Mouse (Mus musculus): ENCODE results near the gene Mapk10.

Gene Mapk10

GRCm38 (mm10) chr5:103164022-103164421, 47.1 kb downstream of the Mapk10 start:
- DNase-seq (ENCODE audit: low spot score), result no peak

- no peak for DNase-seq (ENCODE audit: low spot score)
Observed at GRCm38 (mm10) chr5:103161574-103161973, 49.6 kb downstream of the Mapk10 start.

GRCm38 (mm10) chr5:103161196-103161540, 50.0 kb downstream of the Mapk10 start:
- DNase-seq (ENCODE audit: low spot score), result peak; percentile 8

- DNase-seq (ENCODE audit: low spot score), result no peak
Observed at GRCm38 (mm10) chr5:103160314-103161195, 50.6 kb downstream of the Mapk10 start.

- no peak for DNase-seq (ENCODE audit: low spot score)
Observed at GRCm38 (mm10) chr5:103140935-103141334, 70.2 kb downstream of the Mapk10 start.

GRCm38 (mm10) chr5:103134839-103135238, 76.3 kb downstream of the Mapk10 start:
- DNase-seq (ENCODE audit: low spot score), result no peak

GRCm38 (mm10) chr5:103133626-103134025, 77.5 kb downstream of the Mapk10 start:
- DNase-seq (ENCODE audit: low spot score), result no peak

- DNase-seq (ENCODE audit: low spot score), result no peak
Observed at GRCm38 (mm10) chr5:103132814-103133213, 78.3 kb downstream of the Mapk10 start.

- no peak for DNase-seq (ENCODE audit: low spot score)
Observed at GRCm38 (mm10) chr5:103119618-103120017, 91.5 kb downstream of the Mapk10 start.

- no peak for DNase-seq (ENCODE audit: low spot score)
Observed at GRCm38 (mm10) chr5:103115571-103115970, 95.6 kb downstream of the Mapk10 start.

- no peak for DNase-seq (ENCODE audit: low spot score)
Observed at GRCm38 (mm10) chr5:103112471-103112870, 98.7 kb downstream of the Mapk10 start.

- DNase-seq (ENCODE audit: low spot score), result no peak
Observed at GRCm38 (mm10) chr5:103109409-103109808, 101.7 kb downstream of the Mapk10 start.

GRCm38 (mm10) chr5:103105441-103106414, 105.4 kb downstream of the Mapk10 start:
- DNase-seq (ENCODE audit: low spot score), result no peak

GRCm38 (mm10) chr5:103104082-103104481, 107.1 kb downstream of the Mapk10 start:
- DNase-seq (ENCODE audit: low spot score), result no peak

- DNase-seq (ENCODE audit: low spot score), result no peak
Observed at GRCm38 (mm10) chr5:103102876-103103393, 108.2 kb downstream of the Mapk10 start.

GRCm38 (mm10) chr5:103102176-103102575, 109.0 kb downstream of the Mapk10 start:
- no peak for DNase-seq (ENCODE audit: low spot score)

- DNase-seq (ENCODE audit: low spot score), result no peak
Observed at GRCm38 (mm10) chr5:103094166-103094565, 117.0 kb downstream of the Mapk10 start.

- no peak for DNase-seq (ENCODE audit: low spot score)
Observed at GRCm38 (mm10) chr5:103085844-103086243, 125.3 kb downstream of the Mapk10 start.

GRCm38 (mm10) chr5:103075451-103075850, 135.7 kb downstream of the Mapk10 start:
- DNase-seq (ENCODE audit: low spot score), result no peak

GRCm38 (mm10) chr5:103072200-103072825, 138.8 kb downstream of the Mapk10 start:
- no peak for DNase-seq (ENCODE audit: low spot score)

- DNase-seq (ENCODE audit: low spot score), result no peak
Observed at GRCm38 (mm10) chr5:103071006-103071612, 140.0 kb downstream of the Mapk10 start.
